Mouse (Mus musculus): ENCODE results near the gene Rsc1a1. TPM values are rescaled to one million over a fixed set of nuclear protein-coding genes. Genes with fewer than 3 reads are reported as not detected.
A peak's percentile ranks its signal among the peaks of the same experiment; 100 is the strongest.

Rsc1a1 gene
- polyA plus RNA-seq, 1 experiment from 2014 or later = 0.51 TPM

GRCm38 (mm10) chr4:141686525-141686924 is 1.1 kb upstream of the Rsc1a1 start:
- Histone ChIP-seq H3K27me3 (no peaks in the 10 kb centered on the region), H3K9me3 (no peaks in the 10 kb centered on the region), H3K4me1 (replicated peaks) (no peaks in the 10 kb centered on the region), H3K36me3 (peaks cover 45% of the 10 kb centered on the region), H3K4me3 (no peak overlapping the region), H3K4me2 (no peak overlapping the region), H3K27ac (replicated peaks) (no peak overlapping the region), H3K9ac (no peak overlapping the region)
- WGBS = 89% methylated on average over 8 of the region's 8 CpGs
- no peak for ATAC-seq (ENCODE audit: low FRiP score, low read depth)

GRCm38 (mm10) chr4:141686093-141686492 is 694 bp upstream of the Rsc1a1 start:
- Histone ChIP-seq H3K4me1 (replicated peaks) (no peaks in the 10 kb centered on the region), H3K27me3 (no peaks in the 10 kb centered on the region)
- WGBS = 94% methylated on average over 3 of the region's 3 CpGs

GRCm38 (mm10) chr4:141682706-141683230 is 2.6 kb downstream of the Rsc1a1 start:
- no peak for ATAC-seq (ENCODE audit: low FRiP score, low read depth)
- Histone ChIP-seq H3K9me3 (no peaks in the 10 kb centered on the region), H3K27me3 (no peaks in the 10 kb centered on the region), H3K27ac (replicated peaks) (0 out of 2 replicates have a peak overlapping the region, but pooled peaks have one; percentile 25), H3K36me3 (peaks cover 32% of the 10 kb centered on the region), H3K4me2 (no peak overlapping the region), H3K4me3 (no peak overlapping the region), H3K9ac (no peak overlapping the region), H3K4me1 (replicated peaks) (no peaks in the 10 kb centered on the region)
- WGBS = 53% methylated on average over 12 of the region's 12 CpGs

More at GRCm38 (mm10) chr4:141686093-141686492, 694 bp upstream of the Rsc1a1 start:
- H3K9me3 ChIP-seq = no peaks in the 10 kb centered on the region
- H3K27ac ChIP-seq (replicated peaks) = no peak overlapping the region
- no peak overlapping the region for H3K4me2 ChIP-seq
- no peak overlapping the region for H3K4me3 ChIP-seq
- peaks cover 42% of the 10 kb centered on the region for H3K36me3 ChIP-seq
- no peak overlapping the region for H3K9ac ChIP-seq
- ATAC-seq (ENCODE audit: low FRiP score, low read depth) = no peak

- Histone ChIP-seq H3K36me3 (peaks cover 28% of the 10 kb centered on the region), H3K9ac (no peak overlapping the region), H3K27me3 (no peaks in the 10 kb centered on the region), H3K4me2 (no peak overlapping the region), H3K4me3 (no peak overlapping the region), H3K9me3 (no peaks in the 10 kb centered on the region), H3K4me1 (replicated peaks) (no peaks in the 10 kb centered on the region), H3K27ac (replicated peaks) (no peak overlapping the region)
- no peak for ATAC-seq (ENCODE audit: low FRiP score, low read depth)
- WGBS = 66% methylated on average over 7 of the region's 7 CpGs
Observed at GRCm38 (mm10) chr4:141681767-141682166, 3.6 kb downstream of the Rsc1a1 start.

GRCm38 (mm10) chr4:141680892-141681291 is 4.5 kb downstream of the Rsc1a1 start:
- peaks cover 22% of the 10 kb centered on the region for H3K36me3 ChIP-seq
- H3K27me3 ChIP-seq = no peaks in the 10 kb centered on the region

GRCm38 (mm10) chr4:141679016-141679415 is 6.4 kb downstream of the Rsc1a1 start:
- Histone ChIP-seq H3K36me3 (peaks cover 5% of the 10 kb centered on the region; the same call in 1 of the 2 replicates), H3K27ac (replicated peaks) (no peak overlapping the region), H3K4me2 (no peak overlapping the region), H3K4me1 (replicated peaks) (no peaks in the 10 kb centered on the region), H3K27me3 (no peaks in the 10 kb centered on the region), H3K4me3 (no peak overlapping the region), H3K9me3 (no peaks in the 10 kb centered on the region), H3K9ac (no peak overlapping the region)
- WGBS = 93% methylated on average over 2 of the region's 2 CpGs
- no peak for ATAC-seq (ENCODE audit: low FRiP score, low read depth)

More at GRCm38 (mm10) chr4:141680892-141681291, 4.5 kb downstream of the Rsc1a1 start:
- ATAC-seq (ENCODE audit: low FRiP score, low read depth) = no peak
- Histone ChIP-seq H3K4me1 (replicated peaks) (no peaks in the 10 kb centered on the region), H3K27ac (replicated peaks) (no peak overlapping the region), H3K4me2 (no peak overlapping the region), H3K4me3 (no peak overlapping the region), H3K9me3 (no peaks in the 10 kb centered on the region), H3K9ac (no peak overlapping the region)
- WGBS = 81% methylated on average over 12 of the region's 12 CpGs

- Histone ChIP-seq H3K4me3 (no peak overlapping the region), H3K4me1 (replicated peaks) (no peaks in the 10 kb centered on the region), H3K27ac (replicated peaks) (no peak overlapping the region), H3K9me3 (no peaks in the 10 kb centered on the region), H3K27me3 (no peaks in the 10 kb centered on the region), H3K4me2 (no peak overlapping the region), H3K9ac (no peak overlapping the region), H3K36me3 (peaks cover 2% of the 10 kb centered on the region; the same call in 1 of the 2 replicates)
- no peak for ATAC-seq (ENCODE audit: low FRiP score, low read depth)
- 88% methylated on average over 5 of the region's 5 CpGs for WGBS
Observed at GRCm38 (mm10) chr4:141676462-141676979, 8.9 kb downstream of the Rsc1a1 start.

- no peaks in the 10 kb centered on the region for H3K9me3 ChIP-seq
- H3K4me1 ChIP-seq (replicated peaks) = no peaks in the 10 kb centered on the region
- 84% methylated on average over 13 of the region's 13 CpGs for WGBS
- ATAC-seq (ENCODE audit: low FRiP score, low read depth) = no peak
- no peak overlapping the region for H3K4me3 ChIP-seq
- no peak overlapping the region for H3K27ac ChIP-seq (replicated peaks)
- no peaks in the 10 kb centered on the region for H3K36me3 ChIP-seq
- no peak overlapping the region for H3K4me2 ChIP-seq
- no peak overlapping the region for H3K9ac ChIP-seq
- H3K27me3 ChIP-seq = no peaks in the 10 kb centered on the region
Observed at GRCm38 (mm10) chr4:141672325-141672724, 13.1 kb downstream of the Rsc1a1 start.

GRCm38 (mm10) chr4:141671389-141671788 is 14.0 kb downstream of the Rsc1a1 start:
- Histone ChIP-seq H3K4me2 (no peak overlapping the region), H3K4me3 (no peak overlapping the region)
- WGBS = 81% methylated on average over 4 of the region's 4 CpGs

GRCm38 (mm10) chr4:141669898-141670712 is 15.3 kb downstream of the Rsc1a1 start:
- WGBS = 89% methylated on average over 18 of the region's 18 CpGs
- Histone ChIP-seq H3K4me2 (no peak overlapping the region), H3K27me3 (no peaks in the 10 kb centered on the region), H3K9ac (no peak overlapping the region), H3K4me3 (no peak overlapping the region), H3K9me3 (no peaks in the 10 kb centered on the region), H3K36me3 (no peaks in the 10 kb centered on the region), H3K27ac (replicated peaks) (no peak overlapping the region), H3K4me1 (replicated peaks) (peaks cover 2% of the 10 kb centered on the region)
- no peak for ATAC-seq (ENCODE audit: low FRiP score, low read depth)

More at GRCm38 (mm10) chr4:141671389-141671788, 14.0 kb downstream of the Rsc1a1 start:
- Histone ChIP-seq H3K36me3 (no peaks in the 10 kb centered on the region), H3K9me3 (no peaks in the 10 kb centered on the region), H3K9ac (no peak overlapping the region), H3K4me1 (replicated peaks) (no peaks in the 10 kb centered on the region), H3K27ac (replicated peaks) (no peak overlapping the region), H3K27me3 (no peaks in the 10 kb centered on the region)
- ATAC-seq (ENCODE audit: low FRiP score, low read depth) = no peak

GRCm38 (mm10) chr4:141664799-141665198 is 20.6 kb downstream of the Rsc1a1 start, which contains the start of gene Plekhm2:
Gene Plekhm2, minus strand, starts transcription at chr4:141664899.
- Histone ChIP-seq H3K27ac (replicated peaks) (peak within 1 kb of the TSS; percentile 83), H3K4me3 (peak within 1 kb of the TSS; percentile 85), H3K4me1 (replicated peaks) (peaks cover 28% of the 10 kb centered on the region), H3K4me2 (peak within 1 kb of the TSS; percentile 85), H3K27me3 (no peaks in the 10 kb centered on the region), H3K36me3 (peaks cover 3% of the 10 kb centered on the region; the same call in 1 of the 2 replicates), H3K9ac (peak within 1 kb of the TSS; percentile 97), H3K9me3 (no peaks in the 10 kb centered on the region)
- WGBS = 75% methylated on average over 8 of the region's 8 CpGs
- ATAC-seq (ENCODE audit: low FRiP score, low read depth) = 0 out of 2 replicates have a peak, but pooled peaks have one; percentile 16

Data from hindbrain, embryonic 15.5 days (tissue).